34 mouse cellular contexts compared by ENCODE assay signal in the genomic region with DNA sequence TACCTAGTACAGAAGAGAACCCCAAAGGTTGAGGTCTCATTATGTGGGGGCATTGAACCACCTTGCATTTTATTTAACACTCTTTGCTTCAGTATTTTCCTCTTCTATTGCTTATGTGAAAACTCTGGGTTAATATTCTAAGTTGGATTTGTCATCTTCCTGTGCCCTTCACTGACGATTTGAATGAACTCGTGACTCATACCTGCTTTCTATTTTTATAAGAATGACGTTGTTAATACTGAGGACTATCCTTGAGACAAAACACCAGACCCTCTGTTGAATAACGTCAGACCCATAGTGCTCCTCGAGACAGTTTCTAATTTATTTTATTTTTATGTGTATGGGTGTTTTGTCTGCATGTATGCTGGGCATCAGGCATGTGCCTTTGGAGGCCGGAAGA. TPM values are rescaled to one million over a fixed set of nuclear protein-coding genes. Genes with fewer than 3 reads are reported as not detected.
A peak's percentile ranks its signal among the peaks of the same experiment; 100 is the strongest.
DNase-seq lines count a peak whose midpoint lies in the region; ATAC-seq and TF ChIP-seq lines count a peak whose summit lies in the region.
"Had no signal": no experiment of that assay in that cellular context is flagged by ENCODE, and none has a peak within 500 bp of the region (broad histone marks: within the 10 kb centered on the region; RNA-seq: fewer than 3 reads in every experiment).

No protein-coding gene starts in this region.

- WGBS in kidney, embryonic 16.5 days: 73% methylated on average over 6 of the region's 6 CpGs
- WGBS in kidney, embryonic 14.5 days: 79% methylated on average over 6 of the region's 6 CpGs
- WGBS in forebrain, embryonic 16.5 days: 81% methylated on average over 6 of the region's 6 CpGs

- H3K4me3 ChIP-seq in kidney, embryonic 16.5 days (ENCODE audit: low read length): no peak overlapping the region
- H3K4me3 ChIP-seq in kidney, embryonic 14.5 days (ENCODE audit: low read length): no peak overlapping the region
- H3K4me3 ChIP-seq in myocyte: no peak overlapping the region
- no peak overlapping the region for H3K4me3 ChIP-seq in forebrain, embryonic 16.5 days (replicated peaks; ENCODE audit: low read length)
- H3K4me3 ChIP-seq: embryonic facial prominence, embryonic 12.5 days; embryonic facial prominence, embryonic 15.5 days; heart, adult 2 months; heart, embryonic 10.5 days; heart, embryonic 13.5 days had no signal

- no peak for TF ChIP-seq POLR2A in myocyte (IDR thresholded peaks at IDR 0.05; ENCODE audit: insufficient read length, low read depth)

- no peak overlapping the region for H3K9ac ChIP-seq in kidney, embryonic 16.5 days (replicated peaks; ENCODE audit: low read length)
- H3K9ac ChIP-seq in kidney, embryonic 14.5 days (ENCODE audit: low read depth, low read length): no peak overlapping the region
- no peak overlapping the region for H3K9ac ChIP-seq in forebrain, embryonic 16.5 days (replicated peaks; ENCODE audit: low read depth, low read length)
- H3K9ac ChIP-seq: embryonic facial prominence, embryonic 12.5 days; embryonic facial prominence, embryonic 15.5 days; heart, embryonic 13.5 days; hindbrain, embryonic 14.5 days had no signal

- H3K27me3 ChIP-seq in kidney, embryonic 16.5 days (ENCODE audit: insufficient read depth, low read length): no peaks in the 10 kb centered on the region
- H3K27me3 ChIP-seq in kidney, embryonic 14.5 days (ENCODE audit: control insufficient read depth, insufficient read depth, low read length): no peaks in the 10 kb centered on the region
- no peaks in the 10 kb centered on the region for H3K27me3 ChIP-seq in myocyte (ENCODE audit: control insufficient read depth, insufficient read depth, insufficient read length)
- peaks cover 2% of the 10 kb centered on the region; the same call in 1 of the 2 replicates for H3K27me3 ChIP-seq in forebrain, embryonic 16.5 days (replicated peaks; ENCODE audit: control insufficient read depth, insufficient read depth, low read length)
- H3K27me3 ChIP-seq: embryonic facial prominence, embryonic 12.5 days; embryonic facial prominence, embryonic 15.5 days; heart, embryonic 13.5 days had no signal

- H3K4me1 ChIP-seq in kidney, embryonic 16.5 days (ENCODE audit: insufficient read depth, low read length): peaks cover 4% of the 10 kb centered on the region; the same call in 1 of the 2 replicates
- no peaks in the 10 kb centered on the region for H3K4me1 ChIP-seq in kidney, embryonic 14.5 days (ENCODE audit: control insufficient read depth, insufficient read depth, low read length)
- no peaks in the 10 kb centered on the region for H3K4me1 ChIP-seq in forebrain, embryonic 16.5 days (replicated peaks; ENCODE audit: control insufficient read depth, insufficient read depth, low read length)
- H3K4me1 ChIP-seq: embryonic facial prominence, embryonic 12.5 days; embryonic facial prominence, embryonic 15.5 days; heart, embryonic 10.5 days had no signal

- H3K27ac ChIP-seq in kidney, embryonic 16.5 days (ENCODE audit: low read length): peak overlapping the region; percentile 26; the same call in 1 of the 2 replicates
- H3K27ac ChIP-seq in kidney, embryonic 14.5 days (ENCODE audit: low read depth, low read length): no peak overlapping the region
- H3K27ac ChIP-seq in forebrain, embryonic 16.5 days (ENCODE audit: low read length): no peak overlapping the region
- H3K27ac ChIP-seq: embryonic facial prominence, embryonic 12.5 days; embryonic facial prominence, embryonic 15.5 days; heart, adult 2 months; heart, embryonic 10.5 days; heart, embryonic 13.5 days; hindbrain, embryonic 14.5 days had no signal

- no peaks in the 10 kb centered on the region for H3K79me2 ChIP-seq in myocyte (ENCODE audit: control insufficient read depth, insufficient read depth)

- H3ac ChIP-seq in myocyte (ENCODE audit: control insufficient read depth, insufficient read length): no peak overlapping the region

- DNase-seq in adrenal gland, adult 2 months: peak; percentile 26
- no peak for DNase-seq in adrenal gland, postnatal 25 days
- DNase-seq: adrenal gland, adult 8-10 months; cerebellum, adult 11 months; cerebellum, adult 2 months; cerebellum, adult 9-11 months; cerebellum, postnatal 25 days; gastrocnemius, postnatal 25 days; heart, adult 2 months; heart, postnatal 14 days; heart, postnatal 4 days had no signal

- no peaks in the 10 kb centered on the region for H3K36me3 ChIP-seq in kidney, embryonic 16.5 days (ENCODE audit: insufficient read depth, low read length)
- H3K36me3 ChIP-seq in kidney, embryonic 14.5 days (ENCODE audit: control insufficient read depth, insufficient read depth, low read length): no peaks in the 10 kb centered on the region
- no peaks in the 10 kb centered on the region for H3K36me3 ChIP-seq in myocyte (ENCODE audit: control insufficient read depth, insufficient read depth)
- no peaks in the 10 kb centered on the region for H3K36me3 ChIP-seq in forebrain, embryonic 16.5 days (ENCODE audit: control insufficient read depth, insufficient read depth)
- H3K36me3 ChIP-seq: embryonic facial prominence, embryonic 12.5 days; embryonic facial prominence, embryonic 15.5 days; heart, embryonic 10.5 days; heart, embryonic 13.5 days had no signal

- ATAC-seq in kidney, embryonic 16.5 days (ENCODE audit: low FRiP score, low TSS enrichment): no peak
- no peak for ATAC-seq in kidney, embryonic 14.5 days (ENCODE audit: low FRiP score, low TSS enrichment)
- no peak for ATAC-seq in forebrain, embryonic 16.5 days
- ATAC-seq: CD4-positive, CD25-positive, alpha-beta regulatory T cell, adult 4 months; forebrain, embryonic 14.5 days; intestine, postnatal 0 days; Patski had no signal

- no peak overlapping the region for H3K4me2 ChIP-seq in kidney, embryonic 16.5 days (replicated peaks; ENCODE audit: low read depth, low read length)
- no peak overlapping the region for H3K4me2 ChIP-seq in kidney, embryonic 14.5 days (replicated peaks; ENCODE audit: low read depth, low read length)
- peak overlapping the region; percentile 28 for H3K4me2 ChIP-seq in myocyte (ENCODE audit: low read depth)
- H3K4me2 ChIP-seq in forebrain, embryonic 16.5 days (ENCODE audit: low read length): no peak overlapping the region
- H3K4me2 ChIP-seq: embryonic facial prominence, embryonic 12.5 days; embryonic facial prominence, embryonic 15.5 days; heart, embryonic 13.5 days; hindbrain, embryonic 14.5 days had no signal

- H3K9me3 ChIP-seq in kidney, embryonic 16.5 days (ENCODE audit: low read length): no peaks in the 10 kb centered on the region
- H3K9me3 ChIP-seq in kidney, embryonic 14.5 days (ENCODE audit: control insufficient read depth, low read length): no peaks in the 10 kb centered on the region
- no peaks in the 10 kb centered on the region for H3K9me3 ChIP-seq in forebrain, embryonic 16.5 days (ENCODE audit: control insufficient read depth, low read length)
- H3K9me3 ChIP-seq: embryonic facial prominence, embryonic 12.5 days; embryonic facial prominence, embryonic 15.5 days; heart, embryonic 10.5 days; heart, embryonic 13.5 days had no signal

TF ChIP-seq in myocyte, 11 proteins besides CTCF, POLR2A, EP300 and RAD21 (continues in another document):
- TF ChIP-seq POLR2AphosphoS2 (IDR thresholded peaks at IDR 0.05; ENCODE audit: insufficient read length, low read depth): no peak
- no peak for TF ChIP-seq TCF3 (IDR thresholded peaks at IDR 0.05; ENCODE audit: insufficient read length, low read depth)

RNA-seq across cellular contexts. Expression of gene Gm17581, which starts 1.3 kb away (rescaled TPM):
- not detected for total RNA-seq in adrenal gland, adult 2 months (2021)
- polyA plus RNA-seq in adrenal gland, adult 2 months (2012; rRNA removed): not detected in 2 replicates
- total RNA-seq in adrenal gland, postnatal 25 days (2021): not detected in 2 replicates
- polyA plus RNA-seq in kidney, embryonic 16.5 days (2015; fragmentation: Nextera tagmentation; extraction: Ambion mirVana): not detected in 2 replicates
- polyA plus RNA-seq in kidney, embryonic 14.5 days (2014; fragmentation: Nextera tagmentation; extraction: Ambion mirVana): not detected in 2 replicates
- polyA plus RNA-seq in myocyte (2012; fragmentation: generic; extraction: Trizol): not detected
- not detected in 2 replicates for polyA plus RNA-seq in forebrain, embryonic 16.5 days (2015; fragmentation: Nextera tagmentation; extraction: Ambion mirVana)
- total RNA-seq: adrenal gland, adult 8-10 months; adrenal gland, postnatal 4 days; common myeloid progenitor, adult 5-6 weeks; gastrocnemius, adult 8-10 months; gastrocnemius, postnatal 25 days; heart, adult 2 months; heart, postnatal 14 days; heart, postnatal 4 days; MEL had no signal
- polyA plus RNA-seq: C2C12; CD4-positive, CD25-positive, alpha-beta regulatory T cell, adult 4 months; cerebellum, adult 2 months; embryonic facial prominence, embryonic 12.5 days; embryonic facial prominence, embryonic 15.5 days; forebrain, embryonic 11.5 days; forebrain, embryonic 14.5 days; gonadal fat pad, adult 2 months; heart, adult 2 months; heart, embryonic 10.5 days; heart, embryonic 13.5 days; heart, embryonic 16.5 days; hindbrain, embryonic 11.5 days; hindbrain, embryonic 14.5 days; intestine, embryonic 14.5 days; intestine, postnatal 0 days; Patski had no signal

RNA-seq across cellular contexts. Expression of gene Edem2, which starts 7.7 kb away (rescaled TPM):
- 10 to 100 TPM; 43.3 to 45.9 TPM for total RNA-seq in adrenal gland, adult 2 months (2021)
- polyA plus RNA-seq in adrenal gland, adult 2 months (2012; rRNA removed): 75.3 and 82.1 TPM in 2 replicates
- total RNA-seq in adrenal gland, postnatal 25 days (2021): 39.8 and 39.9 TPM in 2 replicates
- 43.2 and 44.8 TPM in 2 replicates for polyA plus RNA-seq in kidney, embryonic 16.5 days (2015; fragmentation: Nextera tagmentation; extraction: Ambion mirVana)
- 27.4 and 36.0 TPM in 2 replicates for polyA plus RNA-seq in kidney, embryonic 14.5 days (2014; fragmentation: Nextera tagmentation; extraction: Ambion mirVana)
- 21.9 TPM for polyA plus RNA-seq in myocyte (2012; fragmentation: generic; extraction: Trizol)
- polyA plus RNA-seq in forebrain, embryonic 16.5 days (2015; fragmentation: Nextera tagmentation; extraction: Ambion mirVana): 46.8 and 52.3 TPM in 2 replicates

RNA-seq across cellular contexts. Expression of gene Procr, which starts 14.0 kb away (rescaled TPM):
- 10 to 100 TPM; 64.5 to 66.2 TPM for total RNA-seq in adrenal gland, adult 2 months (2021)
- polyA plus RNA-seq in adrenal gland, adult 2 months (2012; rRNA removed): 14.8 and 19.2 TPM in 2 replicates
- 21.8 and 24.0 TPM in 2 replicates for total RNA-seq in adrenal gland, postnatal 25 days (2021)
- 13.0 and 13.1 TPM in 2 replicates for polyA plus RNA-seq in kidney, embryonic 16.5 days (2015; fragmentation: Nextera tagmentation; extraction: Ambion mirVana)
- polyA plus RNA-seq in kidney, embryonic 14.5 days (2014; fragmentation: Nextera tagmentation; extraction: Ambion mirVana): 7.7 and 8.2 TPM in 2 replicates
- 2.7 TPM for polyA plus RNA-seq in myocyte (2012; fragmentation: generic; extraction: Trizol)
- polyA plus RNA-seq in forebrain, embryonic 16.5 days (2015; fragmentation: Nextera tagmentation; extraction: Ambion mirVana): 1.8 and 2.9 TPM in 2 replicates
- polyA plus RNA-seq: CD4-positive, CD25-positive, alpha-beta regulatory T cell, adult 4 months had no signal

RNA-seq across cellular contexts. Expression of gene Mmp24, which starts 38.2 kb away (rescaled TPM):
- total RNA-seq in adrenal gland, adult 2 months (2021): 1 to 10 TPM; 1.2 to 1.9 TPM
- 1.4 and 2.0 TPM in 2 replicates for polyA plus RNA-seq in adrenal gland, adult 2 months (2012; rRNA removed)
- total RNA-seq in adrenal gland, postnatal 25 days (2021): 1.9 and 2.3 TPM in 2 replicates
- 0.07 and 0.09 TPM in 2 replicates for polyA plus RNA-seq in kidney, embryonic 16.5 days (2015; fragmentation: Nextera tagmentation; extraction: Ambion mirVana)
- not detected in 2 replicates for polyA plus RNA-seq in kidney, embryonic 14.5 days (2014; fragmentation: Nextera tagmentation; extraction: Ambion mirVana)
- 0.02 TPM for polyA plus RNA-seq in myocyte (2012; fragmentation: generic; extraction: Trizol)
- polyA plus RNA-seq in forebrain, embryonic 16.5 days (2015; fragmentation: Nextera tagmentation; extraction: Ambion mirVana): 12.8 and 13.9 TPM in 2 replicates
- total RNA-seq: gastrocnemius, adult 8-10 months; gastrocnemius, postnatal 25 days; heart, adult 2 months had no signal
- polyA plus RNA-seq: CD4-positive, CD25-positive, alpha-beta regulatory T cell, adult 4 months; heart, adult 2 months; heart, embryonic 10.5 days had no signal

RNA-seq across cellular contexts. Expression of gene Trpc4ap, which starts 44.8 kb away (rescaled TPM):
- 100 to 1,000 TPM; 125 to 152 TPM for total RNA-seq in adrenal gland, adult 2 months (2021)
- 205 and 228 TPM in 2 replicates for polyA plus RNA-seq in adrenal gland, adult 2 months (2012; rRNA removed)
- total RNA-seq in adrenal gland, postnatal 25 days (2021): 150 and 170 TPM in 2 replicates
- polyA plus RNA-seq in kidney, embryonic 16.5 days (2015; fragmentation: Nextera tagmentation; extraction: Ambion mirVana): 135 and 143 TPM in 2 replicates
- polyA plus RNA-seq in kidney, embryonic 14.5 days (2014; fragmentation: Nextera tagmentation; extraction: Ambion mirVana): 105 and 134 TPM in 2 replicates
- polyA plus RNA-seq in myocyte (2012; fragmentation: generic; extraction: Trizol): 89.0 TPM
- 179 and 180 TPM in 2 replicates for polyA plus RNA-seq in forebrain, embryonic 16.5 days (2015; fragmentation: Nextera tagmentation; extraction: Ambion mirVana)
